Mouse (Mus musculus) adrenal gland, postnatal 14 days (tissue): Measurements from ENCODE around the gene Wbp1. TPM values are rescaled to one million over a fixed set of nuclear protein-coding genes. Genes with fewer than 3 reads are reported as not detected.

Experiments
- DNase-seq: peaks from one replicate; pipeline ENCODE4 v3.0.0; 2021; ENCODE audit warnings: mixed read lengths
- total RNA-seq: library from RNA; stranded (reverse); gene quantifications from 2 replicates; pipeline ENCODE4 v1.2.3, GENCODE M21; 2021

Gene Wbp1
- total RNA-seq, 1 experiment from 2014 or later = 69.3 TPM

DNA sequence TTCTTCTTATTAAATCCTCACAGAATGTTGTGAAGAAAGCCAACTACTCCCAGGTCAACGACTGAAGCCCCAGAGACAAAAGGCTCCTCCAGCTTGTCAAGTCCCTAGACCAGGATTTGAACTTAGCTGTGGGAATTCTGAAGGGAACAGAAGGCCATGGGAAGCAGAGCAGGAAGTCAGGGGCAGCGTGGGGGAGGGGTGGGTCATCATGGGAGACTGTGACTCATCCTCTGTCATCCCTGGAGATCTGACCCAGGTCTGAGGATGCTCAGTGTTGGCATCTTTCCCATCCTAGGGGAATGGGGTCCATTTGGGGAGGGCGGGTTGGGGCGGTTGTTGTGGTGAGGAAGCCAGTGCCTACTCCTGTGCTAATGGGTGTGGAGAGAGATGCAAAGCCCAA, 20.3 kb upstream of the Wbp1 start:
- DNase-seq = peak; percentile 46

- DNase-seq = no peak
Observed at GRCm38 (mm10) chr6:83140044-83140443, 18.7 kb upstream of the Wbp1 start.

GRCm38 (mm10) chr6:83138056-83138455, 16.7 kb upstream of the Wbp1 start:
- peak; percentile 56 for DNase-seq

- peak; percentile 96 for DNase-seq
Observed at GRCm38 (mm10) chr6:83137576-83137950, 16.2 kb upstream of the Wbp1 start.

DNA sequence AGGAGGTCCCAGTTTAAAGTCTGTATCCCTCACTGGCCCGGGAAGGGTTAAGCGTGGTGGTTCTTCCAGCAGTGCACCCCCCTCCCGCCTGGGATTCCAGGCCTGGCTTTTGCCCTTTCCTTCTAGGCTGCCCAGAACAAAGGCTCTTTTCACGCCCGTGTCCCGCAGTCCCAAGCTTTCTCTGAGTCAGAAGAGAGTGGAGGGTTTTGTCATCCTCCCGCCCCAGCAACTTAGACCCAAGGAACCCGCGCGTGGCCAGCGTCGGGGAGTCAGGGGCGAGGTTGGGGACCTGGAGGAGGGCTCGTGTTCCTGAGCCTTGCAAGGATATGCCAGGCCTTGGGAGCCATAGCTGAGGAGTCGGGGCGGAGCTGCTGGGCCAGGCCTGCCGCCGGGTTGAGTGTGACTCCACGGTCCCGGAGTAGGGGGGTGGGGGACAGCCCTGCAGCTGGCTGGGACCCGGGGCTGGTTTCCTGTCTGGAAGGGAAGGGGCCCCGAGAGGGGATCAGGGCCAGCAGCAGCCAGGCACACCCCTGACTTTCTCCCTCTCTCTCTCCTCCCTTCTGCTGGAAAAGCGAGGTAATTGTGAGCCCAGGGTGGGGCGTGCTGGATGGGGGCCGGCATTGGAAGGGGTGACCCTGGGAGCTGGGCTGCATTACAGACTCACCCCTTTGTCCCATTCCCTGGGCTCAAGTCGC, 15.7 kb upstream of the Wbp1 start:
- DNase-seq = peak; percentile 87

GRCm38 (mm10) chr6:83136291-83136880, 15.0 kb upstream of the Wbp1 start:
- no peak for DNase-seq

DNA sequence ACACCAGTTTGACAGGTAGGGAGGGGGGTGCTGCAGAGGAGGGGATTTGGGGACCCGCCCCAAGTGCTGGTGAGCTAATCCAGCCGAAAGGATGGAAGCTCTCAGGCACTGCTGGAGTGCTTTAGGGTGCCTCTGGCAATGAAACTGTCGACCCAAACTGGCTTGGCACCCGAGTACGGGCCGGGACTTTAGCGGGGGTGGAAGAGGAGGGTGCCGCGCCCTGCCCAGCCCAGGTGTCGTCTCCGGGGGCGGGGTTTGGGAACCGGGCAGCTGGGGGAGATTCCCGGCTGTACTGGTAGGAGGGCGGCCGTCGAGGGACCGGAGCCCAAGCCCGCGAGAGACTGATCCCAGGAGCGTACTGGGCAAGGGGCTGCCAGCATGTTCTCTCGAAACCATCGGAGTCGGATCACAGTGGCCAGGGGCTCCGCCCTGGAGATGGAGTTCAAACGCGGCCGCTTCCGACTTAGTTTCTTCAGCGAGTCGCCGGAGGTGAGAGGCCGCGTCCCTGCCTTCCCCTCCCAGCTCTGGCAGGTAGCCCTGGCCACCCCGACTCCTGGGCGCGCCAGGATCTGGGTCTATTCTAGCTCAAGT, 14.3 kb upstream of the Wbp1 start:
- DNase-seq = peak; percentile 61

DNA sequence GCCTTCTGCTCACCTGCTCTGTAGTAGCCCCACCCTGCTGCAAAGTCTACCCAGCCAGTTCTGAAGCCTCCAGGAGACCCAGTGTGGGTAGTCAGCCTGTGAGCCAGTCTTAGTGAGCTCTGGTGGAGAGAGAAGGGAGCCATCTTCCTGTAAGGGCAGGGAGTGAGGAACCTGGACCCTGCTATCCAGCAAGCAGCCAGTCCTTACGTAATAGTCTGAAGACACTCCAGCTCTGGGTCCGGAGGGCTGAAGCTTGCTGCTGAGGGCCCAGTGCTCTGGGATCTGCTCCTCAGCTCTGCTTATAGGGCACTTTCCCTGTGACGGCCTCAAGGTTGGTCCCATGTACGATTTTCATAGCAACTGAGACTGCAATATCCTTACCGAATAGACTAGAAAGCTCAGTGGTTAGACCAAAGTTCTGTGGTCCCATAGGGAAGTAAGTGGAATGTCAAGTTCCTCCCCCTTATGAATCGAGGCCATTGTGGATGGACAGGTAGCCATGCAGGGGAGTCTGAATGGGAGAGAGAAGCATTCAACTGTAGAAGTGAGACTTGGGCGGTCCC, 13.7 kb upstream of the Wbp1 start, which contains the start of gene Rtkn:
Gene Rtkn (plus strand): TSS at position 513 of the 563 bp plus-strand sequence.
- DNase-seq = no peak

DNA sequence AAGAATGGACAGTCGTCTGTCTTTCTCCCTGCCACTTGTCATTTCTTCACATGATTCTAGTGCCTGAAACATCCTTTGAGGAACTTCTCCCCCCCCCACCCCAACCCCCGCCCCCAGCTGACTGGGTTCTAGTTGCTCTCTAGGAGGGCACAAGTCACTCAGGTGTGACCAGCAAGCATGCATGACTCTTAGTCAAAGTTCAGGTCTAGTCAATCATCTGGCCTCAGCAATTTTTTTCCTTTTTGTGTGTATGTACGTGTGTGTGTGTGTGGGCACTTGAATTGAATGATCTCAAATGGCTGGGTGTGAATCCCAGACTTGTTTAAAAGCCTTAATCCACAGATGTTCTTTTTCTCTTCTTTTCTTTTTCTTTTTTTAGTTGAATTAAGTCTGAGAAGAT, 12.9 kb upstream of the Wbp1 start:
- DNase-seq = no peak

DNA sequence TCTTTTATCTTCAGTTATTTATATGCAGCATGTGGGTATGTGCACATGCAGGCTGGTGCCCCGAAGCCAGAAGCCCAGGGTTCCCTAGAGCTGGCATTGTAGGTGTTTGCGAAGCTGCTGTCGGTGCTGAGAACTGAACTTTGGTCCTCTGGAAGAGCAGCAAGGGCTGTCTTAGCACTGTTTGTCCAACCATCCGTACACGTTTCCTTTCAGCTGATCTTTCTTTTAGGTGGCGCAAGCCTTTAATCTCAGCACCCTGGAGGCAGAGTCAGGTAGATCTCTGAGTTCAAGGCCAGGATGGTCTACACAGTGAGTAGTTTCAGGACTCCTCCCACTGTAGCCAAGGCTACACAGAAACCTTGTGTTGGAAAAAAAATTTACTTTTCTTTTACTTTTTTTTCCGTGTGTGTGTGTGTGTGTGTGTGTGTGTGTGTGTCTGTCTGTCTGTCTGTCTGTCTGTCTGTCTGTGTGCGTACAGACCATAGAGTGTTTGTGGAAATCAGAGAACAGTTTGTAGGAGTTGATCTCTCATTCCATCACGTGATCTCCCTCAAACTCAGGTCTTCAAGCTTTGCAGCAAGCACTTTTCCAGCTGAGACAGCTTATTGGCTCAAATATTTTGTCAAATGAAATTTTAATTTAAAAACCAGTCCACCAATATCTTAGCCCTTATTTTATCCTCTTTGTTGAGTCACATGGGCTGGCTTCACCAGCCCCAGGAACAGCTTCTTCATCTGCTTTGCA, 11.0 kb upstream of the Wbp1 start:
- DNase-seq = no peak

GRCm38 (mm10) chr6:83131469-83132034, 10.2 kb upstream of the Wbp1 start:
- DNase-seq = no peak

DNA sequence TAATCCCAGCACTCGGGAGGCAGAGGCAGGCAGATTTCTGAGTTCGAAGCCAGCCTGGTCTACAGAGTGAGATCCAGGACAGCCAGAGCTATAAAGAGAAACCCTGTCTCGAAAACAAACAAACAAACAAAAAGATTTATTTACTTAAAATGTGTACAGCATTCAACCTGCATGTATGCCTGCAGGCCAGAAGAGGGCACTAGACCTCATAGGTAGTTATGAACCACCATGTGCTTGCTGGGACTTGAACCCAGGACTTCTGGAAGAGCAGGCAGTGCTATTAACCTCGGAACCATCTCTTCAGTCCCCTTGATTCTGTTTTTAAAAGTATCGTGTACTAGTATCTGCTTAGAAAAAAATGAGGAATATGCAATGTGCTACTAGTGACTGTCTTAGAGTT, 6.1 kb upstream of the Wbp1 start:
- DNase-seq = no peak

- no peak for DNase-seq
Observed at GRCm38 (mm10) chr6:83125331-83125730, 4.0 kb upstream of the Wbp1 start, which contains the start of gene Ino80b. Gene Ino80b (minus strand): TSS chr6:83125431.

GRCm38 (mm10) chr6:83124851-83125312, 3.5 kb upstream of the Wbp1 start:
- peak; percentile 96 for DNase-seq

DNA sequence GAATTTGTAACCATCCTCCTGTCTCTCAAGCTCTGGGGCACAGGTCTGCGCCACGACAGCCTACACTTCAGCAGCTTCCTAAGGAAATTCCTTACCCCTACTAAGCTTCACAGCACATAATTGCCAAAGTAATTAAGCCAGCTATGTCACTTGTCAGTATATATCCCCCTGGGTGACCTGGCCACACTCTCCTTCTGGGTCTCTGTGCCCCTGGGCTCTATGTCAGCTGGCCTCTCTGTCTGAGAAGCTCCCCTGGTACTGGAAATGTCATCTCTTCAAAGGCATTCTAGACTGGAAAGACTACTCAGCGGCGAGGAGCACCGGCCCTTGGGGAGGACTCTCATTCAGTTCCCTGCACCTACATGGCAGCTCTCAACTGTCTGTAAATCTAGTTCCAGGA, 1.6 kb upstream of the Wbp1 start:
- DNase-seq = no peak

- DNase-seq = no peak
Observed at GRCm38 (mm10) chr6:83121863-83122710, 728 bp upstream of the Wbp1 start.

DNA sequence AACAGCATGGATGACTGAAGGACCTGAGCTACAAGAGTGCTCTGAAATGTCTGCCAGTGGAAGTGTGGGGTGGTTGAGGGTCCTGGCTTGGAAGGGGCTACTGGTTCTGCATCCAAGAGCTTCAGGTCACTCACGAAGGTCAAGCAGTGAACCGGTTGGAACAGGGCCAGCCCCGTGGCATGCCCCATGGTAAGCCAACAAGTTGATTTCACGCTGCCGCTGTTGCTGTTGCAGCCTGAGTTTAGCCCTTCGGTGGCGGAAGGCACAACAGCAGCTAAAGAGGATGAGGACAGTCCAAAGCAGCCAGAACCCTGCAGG, 1.7 kb downstream of the Wbp1 start:
- DNase-seq = peak; percentile 56

DNA sequence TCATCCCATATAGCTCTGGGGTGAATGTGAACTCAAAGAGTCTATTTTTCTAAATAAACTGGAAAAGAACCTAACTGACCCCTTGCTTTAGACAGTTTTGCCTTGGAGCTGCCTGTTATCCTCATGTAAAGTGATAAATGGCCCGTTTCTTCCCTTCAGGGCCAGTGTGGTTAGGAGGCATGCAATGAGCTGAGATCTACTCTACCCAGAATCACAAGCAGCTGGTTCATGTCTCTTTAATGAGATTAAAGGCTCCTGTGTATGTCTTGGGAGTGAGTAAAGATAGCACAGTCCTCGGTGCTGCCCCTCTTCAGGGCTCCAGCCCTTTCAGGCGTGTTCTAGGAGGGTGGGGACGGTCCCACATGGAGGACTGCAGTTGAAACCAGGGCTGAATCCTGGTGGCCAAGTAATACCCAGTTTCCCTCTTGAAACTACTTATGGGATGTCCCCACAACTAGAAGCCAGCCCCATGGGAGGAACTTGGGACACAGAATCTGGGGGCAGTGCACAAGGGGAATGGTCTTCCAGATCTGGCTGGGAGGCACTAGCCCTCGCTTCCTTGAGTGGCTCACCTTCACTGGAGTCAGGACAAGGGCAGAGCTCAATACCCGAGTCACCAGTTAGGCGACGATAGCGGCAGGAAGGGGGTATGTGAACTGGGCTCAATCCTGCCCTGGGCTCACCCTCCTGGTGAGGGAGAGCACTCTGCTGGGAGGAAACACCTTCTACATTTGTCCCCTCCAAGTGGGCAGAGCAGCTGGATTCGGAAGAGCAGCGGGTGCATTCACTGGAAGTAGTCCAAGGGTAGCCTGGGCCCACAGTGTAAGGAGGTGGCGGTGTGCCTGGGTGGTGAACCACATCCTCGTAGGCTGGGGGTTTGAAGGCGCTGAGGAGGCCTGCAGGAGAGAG, 2.3 kb downstream of the Wbp1 start:
- no peak for DNase-seq

- no peak for DNase-seq
Observed at GRCm38 (mm10) chr6:83118369-83118768, 3.0 kb downstream of the Wbp1 start.

DNA sequence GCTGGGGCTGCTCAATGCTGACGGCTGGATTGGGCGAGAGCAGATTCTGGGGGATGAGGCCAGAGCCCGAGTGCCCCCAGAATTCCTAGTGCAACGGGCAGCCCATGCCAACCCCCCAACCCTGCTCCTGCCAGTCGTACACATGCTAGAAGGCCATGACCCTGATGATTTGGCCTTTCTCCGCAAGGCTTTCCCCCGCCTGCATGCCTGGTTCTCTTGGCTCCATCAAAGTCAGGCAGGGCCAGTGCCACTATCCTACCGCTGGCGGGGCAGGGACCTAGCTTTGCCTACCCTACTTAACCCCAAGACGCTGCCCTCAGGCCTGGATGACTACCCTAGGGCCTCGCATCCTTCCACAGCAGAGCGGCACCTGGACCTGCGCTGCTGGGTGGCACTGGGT, 3.7 kb downstream of the Wbp1 start:
- no peak for DNase-seq

DNA sequence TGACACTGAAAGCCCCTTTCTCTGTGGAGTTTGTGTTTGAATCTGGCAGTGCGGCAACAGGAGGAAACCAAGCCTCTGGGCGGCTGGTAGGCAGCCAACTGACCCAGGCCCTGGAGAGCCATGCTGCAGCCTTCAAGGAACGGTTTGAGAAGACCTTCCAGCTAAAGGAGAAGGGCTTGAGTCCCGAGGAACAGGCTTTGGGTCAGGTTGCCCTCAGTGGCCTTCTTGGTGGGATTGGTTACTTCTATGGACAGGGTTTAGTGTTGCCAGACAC, 4.3 kb downstream of the Wbp1 start:
- DNase-seq = no peak
